ENCODE assay signal across 16 mouse cellular contexts in genomic region chr16:72678947-72679558, GRCm38 (mm10).
DNase-seq lines count a peak whose midpoint lies in the region; ATAC-seq and TF ChIP-seq lines count a peak whose summit lies in the region.
"Had no signal": no experiment of that assay in that cellular context is flagged by ENCODE, and none has a peak within 500 bp of the region (broad histone marks: within the 10 kb centered on the region; RNA-seq: fewer than 3 reads in every experiment).

No protein-coding gene starts in this region.

- H3K27me3 ChIP-seq in kidney, adult 2 months (replicated peaks; ENCODE audit: control insufficient read depth, insufficient read depth, low read length) = no peaks in the 10 kb centered on the region
- no peaks in the 10 kb centered on the region for H3K27me3 ChIP-seq in hindbrain, embryonic 11.5 days (ENCODE audit: control insufficient read depth, insufficient read depth, low read length)
- H3K27me3 ChIP-seq in midbrain, embryonic 11.5 days (ENCODE audit: control insufficient read depth, insufficient read depth, low read length) = no peaks in the 10 kb centered on the region
- H3K27me3 ChIP-seq in neural tube, embryonic 12.5 days (replicated peaks) = no peaks in the 10 kb centered on the region
- H3K27me3 ChIP-seq: Patski had no signal

- DNase-seq in kidney, adult 2 months = peak; percentile 12
- no peak for DNase-seq in kidney, postnatal 14 days
- peak; percentile 12 for DNase-seq in hindbrain, embryonic 11.5 days (ENCODE audit: low spot score)
- no peak for DNase-seq in midbrain, embryonic 11.5 days (ENCODE audit: low spot score, missing footprints)
- DNase-seq in Muller cell, postnatal 12 days (ENCODE audit: inconsistent ontology term) = no peak
- no peak for DNase-seq in c-Kit-positive CD71-positive TER-119-positive erythroid progenitor cells, embryonic 14.5 days (ENCODE audit: low spot score)
- no peak for DNase-seq in heart, adult 9 months (ENCODE audit: low spot score in 2 of 2)
- DNase-seq: cerebellum, adult 11-12 months; forebrain, postnatal 0 days; gastrocnemius, postnatal 14 days; kidney, adult 11 months; lung, postnatal 14 days; thymus, postnatal 25 days had no signal

- H3K4me3 ChIP-seq in kidney, adult 2 months (ENCODE audit: insufficient read depth, low read depth, low read length) = no peak overlapping the region
- H3K4me3 ChIP-seq in hindbrain, embryonic 11.5 days (ENCODE audit: low read depth, low read length) = no peak overlapping the region
- no peak overlapping the region for H3K4me3 ChIP-seq in midbrain, embryonic 11.5 days (ENCODE audit: low read depth, low read length)
- H3K4me3 ChIP-seq in neural tube, embryonic 12.5 days = no peak overlapping the region

- H3K36me3 ChIP-seq in kidney, adult 2 months (ENCODE audit: control insufficient read depth, insufficient read depth, low read length) = no peaks in the 10 kb centered on the region
- H3K36me3 ChIP-seq in hindbrain, embryonic 11.5 days (ENCODE audit: control insufficient read depth, insufficient read depth, low read length) = no peaks in the 10 kb centered on the region
- no peaks in the 10 kb centered on the region for H3K36me3 ChIP-seq in midbrain, embryonic 11.5 days (ENCODE audit: control insufficient read depth, insufficient read depth, low read length)
- no peaks in the 10 kb centered on the region for H3K36me3 ChIP-seq in neural tube, embryonic 12.5 days

- no peak for TF ChIP-seq POLR2A in kidney, adult 2 months (IDR thresholded peaks at IDR 0.05; ENCODE audit: low read depth, low read length)

- H3K9me3 ChIP-seq in hindbrain, embryonic 11.5 days (ENCODE audit: control insufficient read depth, low read length) = no peaks in the 10 kb centered on the region
- no peaks in the 10 kb centered on the region for H3K9me3 ChIP-seq in midbrain, embryonic 11.5 days (ENCODE audit: control insufficient read depth, low read length)
- no peaks in the 10 kb centered on the region for H3K9me3 ChIP-seq in neural tube, embryonic 12.5 days

- WGBS in kidney, adult 2 months = 78% methylated on average over 11 of the region's 11 CpGs
- WGBS in hindbrain, embryonic 11.5 days = 60% methylated on average over 11 of the region's 11 CpGs
- 61% methylated on average over 11 of the region's 11 CpGs for WGBS in midbrain, embryonic 11.5 days
- 65% methylated on average over 11 of the region's 11 CpGs for WGBS in neural tube, embryonic 12.5 days

- peak; percentile 33; the same call in 1 of the 2 replicates for ATAC-seq in hindbrain, embryonic 11.5 days (ENCODE audit: low FRiP score)
- ATAC-seq in midbrain, embryonic 11.5 days (ENCODE audit: low FRiP score) = no peak; the same call in 1 of the 2 replicates
- no peak for ATAC-seq in neural tube, embryonic 12.5 days (ENCODE audit: low FRiP score, low read depth)
- ATAC-seq: forebrain, postnatal 0 days; Patski had no signal

- TF ChIP-seq CTCF in kidney, adult 2 months (conservative IDR thresholded peaks at IDR 0.05; ENCODE audit: insufficient read depth, insufficient read length, low read depth, low read length) = no peak

- no peak overlapping the region for H3K4me2 ChIP-seq in hindbrain, embryonic 11.5 days (replicated peaks; ENCODE audit: low read depth, low read length)
- peak overlapping the region; percentile 20; the same call in 1 of the 2 replicates for H3K4me2 ChIP-seq in midbrain, embryonic 11.5 days
- H3K4me2 ChIP-seq in neural tube, embryonic 12.5 days (replicated peaks) = peak overlapping the region; percentile 47
- H3K4me2 ChIP-seq: heart, embryonic 11.5 days had no signal

- 0 out of 2 replicates have a peak overlapping the region, but pooled peaks have one; percentile 5 for H3K9ac ChIP-seq in hindbrain, embryonic 11.5 days (ENCODE audit: low read depth, low read length)
- H3K9ac ChIP-seq in midbrain, embryonic 11.5 days (ENCODE audit: low read length) = no peak overlapping the region
- no peak overlapping the region for H3K9ac ChIP-seq in neural tube, embryonic 12.5 days
- H3K9ac ChIP-seq: forebrain, postnatal 0 days had no signal

- H3K27ac ChIP-seq in kidney, adult 2 months (ENCODE audit: insufficient read depth, low read depth, low read length) = no peak overlapping the region
- H3K27ac ChIP-seq in hindbrain, embryonic 11.5 days (ENCODE audit: low read depth, low read length) = peak overlapping the region; percentile 87
- H3K27ac ChIP-seq in midbrain, embryonic 11.5 days (ENCODE audit: low read depth, low read length) = peak overlapping the region; percentile 53
- H3K27ac ChIP-seq in neural tube, embryonic 12.5 days = peak overlapping the region; percentile 33; the same call in 1 of the 2 replicates

- no peaks in the 10 kb centered on the region for H3K4me1 ChIP-seq in kidney, adult 2 months (ENCODE audit: control insufficient read depth, insufficient read depth, low read length)
- peaks cover 6% of the 10 kb centered on the region for H3K4me1 ChIP-seq in hindbrain, embryonic 11.5 days (replicated peaks; ENCODE audit: control insufficient read depth, insufficient read depth, low read length)
- peaks cover 28% of the 10 kb centered on the region for H3K4me1 ChIP-seq in midbrain, embryonic 11.5 days (ENCODE audit: control insufficient read depth, insufficient read depth, low read length)
- peaks cover 26% of the 10 kb centered on the region for H3K4me1 ChIP-seq in neural tube, embryonic 12.5 days

Comparison
In these comparisons a context has a peak if more than half of its experiments do, and no peak if none do; other contexts are left out.
1. DNase-seq: peak in kidney, adult 2 months (single experiment) and hindbrain, embryonic 11.5 days (single experiment); none in kidney, postnatal 14 days (single experiment), midbrain, embryonic 11.5 days (single experiment), Muller cell, postnatal 12 days (single experiment), c-Kit-positive CD71-positive TER-119-positive erythroid progenitor cells, embryonic 14.5 days (single experiment) and heart, adult 9 months (0 of 2).